Mouse (Mus musculus) midbrain, embryonic 15.5 days (tissue): Measurements from ENCODE around the gene Ascl1. TPM values are rescaled to one million over a fixed set of nuclear protein-coding genes. Genes with fewer than 3 reads are reported as not detected.

Experiments
- ATAC-seq: fragments of 200-750 bp; cut with Nextera tagmentation; replicated peaks from 2 replicates; pipeline ENCODE4 v1.8.0; 2017; ENCODE audit warnings: moderate TSS enrichment
- H3K27ac ChIP-seq: fragments of 300-500 bp; sonication (generic); 2 replicates; pipeline ENCODE4 v1.5.1; 2015; ENCODE audit warnings: mild to moderate bottlenecking, inconsistent platforms
- H3K27me3 ChIP-seq: fragments of 300-500 bp; sonication (generic); replicated peaks from 2 replicates; pipeline ENCODE4 v1.6.1; 2015; ENCODE audit warnings: inconsistent platforms
- H3K36me3 ChIP-seq: fragments of 300-500 bp; sonication (generic); replicated peaks from 2 replicates; pipeline ENCODE4 v1.6.1; 2015; ENCODE audit warnings: inconsistent platforms
- H3K4me1 ChIP-seq: fragments of 300-500 bp; sonication (generic); 2 replicates; pipeline ENCODE4 v1.6.1; 2015; ENCODE audit warnings: inconsistent platforms
- H3K4me2 ChIP-seq: fragments of 300-500 bp; sonication (generic); 2 replicates; pipeline ENCODE4 v1.6.1; 2015; ENCODE audit warnings: inconsistent platforms, mild to moderate bottlenecking, moderate library complexity
- H3K4me3 ChIP-seq: fragments of 300-500 bp; sonication (generic); 2 replicates; pipeline ENCODE4 v1.5.1; 2015; ENCODE audit warnings: mild to moderate bottlenecking, inconsistent platforms
- H3K9ac ChIP-seq: fragments of 300-500 bp; sonication (generic); 2 replicates; pipeline ENCODE4 v1.6.1; 2015; ENCODE audit warnings: mild to moderate bottlenecking, inconsistent platforms
- H3K9me3 ChIP-seq: fragments of 300-500 bp; sonication (generic); 2 replicates; pipeline ENCODE4 v1.6.1; 2016; ENCODE audit warnings: inconsistent platforms
- WGBS: fragments of 180-500 bp; shearing (Covaris S2); methylation state at CpG from one replicate; pipeline ENCODE4 v1.1.7; 2015; ENCODE audit warnings: mixed read lengths; 5-methylcytosine and 5-hydroxymethylcytosine counted together
- polyA plus RNA-seq: library from polyadenylated mRNA; unstranded; fragments of >200 nt; fragmentation: Nextera tagmentation; extraction: Ambion mirVana; gene quantifications from 2 replicates; pipeline ENCODE4 v1.2.1, GENCODE M21; 2015

Ascl1 gene
- polyA plus RNA-seq, 1 experiment from 2014 or later = 12.6 TPM

- Histone ChIP-seq H3K4me2 (peak overlapping the region; percentile 89), H3K9ac (peak overlapping the region; percentile 16; the same call in 1 of the 2 replicates), H3K4me1 (peaks cover 41% of the 10 kb centered on the region), H3K9me3 (no peaks in the 10 kb centered on the region), H3K27ac (peak overlapping the region; percentile 90; the same call in 1 of the 2 replicates), H3K4me3 (peak overlapping the region; percentile 71), H3K27me3 (0 out of 2 replicates have a peak, but pooled peaks cover 2% of the 10 kb centered on the region), H3K36me3 (no peaks in the 10 kb centered on the region)
- ATAC-seq = peak; percentile 58
- 1% methylated on average over 18 of the region's 18 CpGs for WGBS
Observed at GRCm38 (mm10) chr10:87494596-87494995, 1.1 kb upstream of the Ascl1 start.

GRCm38 (mm10) chr10:87494176-87494575 lies 716 bp upstream of the Ascl1 start:
- Histone ChIP-seq H3K27me3 (0 out of 2 replicates have a peak, but pooled peaks cover 2% of the 10 kb centered on the region), H3K27ac (peak overlapping the region; percentile 90; the same call in 1 of the 2 replicates), H3K9ac (peak overlapping the region; percentile 71; the same call in 1 of the 2 replicates), H3K4me2 (peak overlapping the region; percentile 89), H3K4me3 (peak overlapping the region; percentile 71), H3K9me3 (no peaks in the 10 kb centered on the region), H3K36me3 (no peaks in the 10 kb centered on the region), H3K4me1 (peaks cover 45% of the 10 kb centered on the region)
- 4% methylated on average over 4 of the region's 4 CpGs for WGBS
- peak; percentile 23 for ATAC-seq

GRCm38 (mm10) chr10:87492661-87493551 lies 554 bp downstream of the Ascl1 start:
- H3K27me3 ChIP-seq = 0 out of 2 replicates have a peak, but pooled peaks cover 2% of the 10 kb centered on the region
- H3K9ac ChIP-seq = peak overlapping the region; percentile 71
- no peaks in the 10 kb centered on the region for H3K9me3 ChIP-seq
- ATAC-seq = peak; percentile 37
- H3K4me3 ChIP-seq = peak overlapping the region; percentile 71
- H3K36me3 ChIP-seq = no peaks in the 10 kb centered on the region
- WGBS = under 1% methylated on average over 83 of the region's 90 CpGs
- H3K4me2 ChIP-seq = peak overlapping the region; percentile 89
- peak overlapping the region; percentile 90 for H3K27ac ChIP-seq
- peaks cover 57% of the 10 kb centered on the region for H3K4me1 ChIP-seq

- peak overlapping the region; percentile 71 for H3K9ac ChIP-seq
- WGBS = 0% methylated on average over 26 of the region's 26 CpGs
- H3K4me1 ChIP-seq = peaks cover 58% of the 10 kb centered on the region
- ATAC-seq = no peak
- peak overlapping the region; percentile 71 for H3K4me3 ChIP-seq
- H3K9me3 ChIP-seq = no peaks in the 10 kb centered on the region
- peak overlapping the region; percentile 90 for H3K27ac ChIP-seq
- H3K27me3 ChIP-seq = 0 out of 2 replicates have a peak, but pooled peaks cover 2% of the 10 kb centered on the region
- H3K36me3 ChIP-seq = no peaks in the 10 kb centered on the region
- peak overlapping the region; percentile 89 for H3K4me2 ChIP-seq
Observed at GRCm38 (mm10) chr10:87492332-87492660, 1.2 kb downstream of the Ascl1 start.

GRCm38 (mm10) chr10:87491485-87492040 lies 1.9 kb downstream of the Ascl1 start:
- Histone ChIP-seq H3K4me1 (peaks cover 62% of the 10 kb centered on the region), H3K36me3 (no peaks in the 10 kb centered on the region), H3K4me2 (peak overlapping the region; percentile 89), H3K9me3 (no peaks in the 10 kb centered on the region), H3K9ac (peak overlapping the region; percentile 71; the same call in 1 of the 2 replicates), H3K27ac (peak overlapping the region; percentile 90), H3K4me3 (peak overlapping the region; percentile 71), H3K27me3 (0 out of 2 replicates have a peak, but pooled peaks cover 2% of the 10 kb centered on the region)
- ATAC-seq = no peak
- 2% methylated on average over 11 of the region's 11 CpGs for WGBS

- H3K4me3 ChIP-seq = peak overlapping the region; percentile 71
- ATAC-seq = no peak
- no peaks in the 10 kb centered on the region for H3K36me3 ChIP-seq
- no peak overlapping the region; the same call in 1 of the 2 replicates for H3K9ac ChIP-seq
- peak overlapping the region; percentile 89 for H3K4me2 ChIP-seq
- H3K4me1 ChIP-seq = peaks cover 70% of the 10 kb centered on the region
- WGBS = 3% methylated on average over 2 of the region's 2 CpGs
- no peaks in the 10 kb centered on the region for H3K9me3 ChIP-seq
- H3K27ac ChIP-seq = peak overlapping the region; percentile 73
- H3K27me3 ChIP-seq = no peaks in the 10 kb centered on the region
Observed at GRCm38 (mm10) chr10:87490328-87490727, 3.1 kb downstream of the Ascl1 start.

- H3K4me2 ChIP-seq = peak overlapping the region; percentile 49
- peak overlapping the region; percentile 81 for H3K27ac ChIP-seq
- H3K36me3 ChIP-seq = no peaks in the 10 kb centered on the region
- WGBS = under 1% methylated on average over 18 of the region's 18 CpGs
- H3K27me3 ChIP-seq = no peaks in the 10 kb centered on the region
- ATAC-seq = no peak
- peak overlapping the region; percentile 28 for H3K4me3 ChIP-seq
- peak overlapping the region; percentile 23; the same call in 1 of the 2 replicates for H3K9ac ChIP-seq
- peaks cover 69% of the 10 kb centered on the region for H3K4me1 ChIP-seq
- H3K9me3 ChIP-seq = no peaks in the 10 kb centered on the region
Observed at GRCm38 (mm10) chr10:87489246-87490009, 4.0 kb downstream of the Ascl1 start.

- 1% methylated on average over 16 of the region's 16 CpGs for WGBS
- ATAC-seq = peak; percentile 71
- peak overlapping the region; percentile 49 for H3K4me2 ChIP-seq
- H3K4me3 ChIP-seq = peak overlapping the region; percentile 28
- H3K9me3 ChIP-seq = no peaks in the 10 kb centered on the region
- peaks cover 61% of the 10 kb centered on the region for H3K4me1 ChIP-seq
- no peaks in the 10 kb centered on the region for H3K27me3 ChIP-seq
- H3K9ac ChIP-seq = peak overlapping the region; percentile 23
- H3K36me3 ChIP-seq = no peaks in the 10 kb centered on the region
- peak overlapping the region; percentile 81 for H3K27ac ChIP-seq
Observed at GRCm38 (mm10) chr10:87488429-87489145, 4.9 kb downstream of the Ascl1 start.

- under 1% methylated on average over 33 of the region's 33 CpGs for WGBS
- peak; percentile 90 for ATAC-seq
- Histone ChIP-seq H3K4me1 (peaks cover 49% of the 10 kb centered on the region), H3K4me2 (peak overlapping the region; percentile 79), H3K27ac (peak overlapping the region; percentile 77), H3K9ac (peak overlapping the region; percentile 56), H3K36me3 (no peaks in the 10 kb centered on the region), H3K4me3 (peak overlapping the region; percentile 45), H3K27me3 (no peaks in the 10 kb centered on the region), H3K9me3 (no peaks in the 10 kb centered on the region)
Observed at GRCm38 (mm10) chr10:87485721-87486620, 7.5 kb downstream of the Ascl1 start.

- Histone ChIP-seq H3K4me1 (peaks cover 40% of the 10 kb centered on the region), H3K27ac (peak overlapping the region; percentile 77), H3K4me2 (peak overlapping the region; percentile 79), H3K9me3 (peaks cover under 1% of the 10 kb centered on the region; the same call in 1 of the 2 replicates), H3K36me3 (no peaks in the 10 kb centered on the region), H3K9ac (peak overlapping the region; percentile 56), H3K4me3 (peak overlapping the region; percentile 45), H3K27me3 (no peaks in the 10 kb centered on the region)
- WGBS = 2% methylated on average over 17 of the region's 17 CpGs
- peak; percentile 21; the same call in 1 of the 2 replicates for ATAC-seq
Observed at GRCm38 (mm10) chr10:87484831-87485720, 8.4 kb downstream of the Ascl1 start.
